Mouse (Mus musculus): Measurements from ENCODE around the gene Anxa5.
A peak's percentile ranks its signal among the peaks of the same experiment; 100 is the strongest.

GRCm38 (mm10) chr3:36495436-36495835, 19.7 kb upstream of the Anxa5 start:
- TF ChIP-seq CTCF (IDR thresholded peaks at IDR 0.05; ENCODE audit: control insufficient read depth, insufficient read depth, low read length): peak; percentile 84
- no peak for TF ChIP-seq POLR2A (IDR thresholded peaks at IDR 0.05; ENCODE audit: borderline replicate concordance, control insufficient read depth, low read depth, low read length)
